Mouse (Mus musculus): ENCODE measurements around the gene Abhd16a. TPM values are rescaled to one million over a fixed set of nuclear protein-coding genes. Genes with fewer than 3 reads are reported as not detected.

The Abhd16a gene
- total RNA-seq, 2 experiments from 2014 or later = 55.1 to 59.5 TPM

DNA sequence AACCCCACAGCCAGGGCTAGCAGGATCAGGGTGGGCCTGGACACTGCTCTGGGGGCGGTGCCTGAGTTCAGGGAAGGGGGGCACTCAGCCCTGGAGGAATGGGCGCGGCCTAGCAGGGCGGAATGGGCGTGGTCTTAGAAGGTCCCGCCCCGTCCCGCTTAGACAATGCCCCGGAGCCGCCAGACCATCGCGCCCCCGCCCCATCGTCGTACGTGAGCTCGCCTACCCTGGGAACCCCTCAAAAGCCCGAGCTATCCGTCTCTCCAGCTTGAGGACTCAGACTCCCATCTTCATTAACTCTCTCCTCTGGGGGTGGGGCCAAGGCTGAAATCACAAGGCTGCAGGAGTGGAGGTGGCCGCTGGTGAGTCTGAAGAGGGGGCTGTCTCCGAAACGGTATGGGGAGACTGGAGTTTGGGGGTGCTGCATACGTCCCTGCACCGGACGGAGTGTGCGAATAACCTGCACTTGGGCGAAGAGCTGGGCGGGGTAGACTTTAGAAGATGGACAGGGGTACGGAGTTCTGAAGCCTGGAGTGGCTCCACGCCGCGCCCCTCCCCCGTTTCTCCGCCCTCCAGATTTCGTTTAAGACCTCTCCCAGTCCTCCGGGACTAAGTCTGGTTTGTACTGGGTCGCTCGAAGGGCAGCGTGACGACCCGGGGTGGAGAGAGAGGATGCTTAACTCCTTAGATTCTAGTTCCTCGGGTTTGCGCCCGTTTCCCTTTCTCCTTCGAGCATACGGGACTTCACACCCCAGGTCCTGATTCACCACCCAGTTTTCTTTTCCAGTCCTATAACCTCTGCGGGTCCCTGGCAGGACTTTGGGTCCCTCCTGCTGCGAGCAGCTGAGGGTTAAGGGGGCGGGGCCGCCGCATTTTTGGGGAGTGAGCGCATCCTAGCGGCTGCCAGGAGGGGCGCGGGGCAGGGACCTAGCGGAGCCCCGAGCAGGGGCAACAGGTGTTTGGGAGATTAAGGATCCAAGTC lies 29.9 kb upstream of the Abhd16a start, which contains the start of gene Ddah2:
Gene Ddah2, plus strand, starts transcription at position 125 of the 982 bp plus-strand sequence.
- DNase-seq = peak; percentile 93 to 94

DNA sequence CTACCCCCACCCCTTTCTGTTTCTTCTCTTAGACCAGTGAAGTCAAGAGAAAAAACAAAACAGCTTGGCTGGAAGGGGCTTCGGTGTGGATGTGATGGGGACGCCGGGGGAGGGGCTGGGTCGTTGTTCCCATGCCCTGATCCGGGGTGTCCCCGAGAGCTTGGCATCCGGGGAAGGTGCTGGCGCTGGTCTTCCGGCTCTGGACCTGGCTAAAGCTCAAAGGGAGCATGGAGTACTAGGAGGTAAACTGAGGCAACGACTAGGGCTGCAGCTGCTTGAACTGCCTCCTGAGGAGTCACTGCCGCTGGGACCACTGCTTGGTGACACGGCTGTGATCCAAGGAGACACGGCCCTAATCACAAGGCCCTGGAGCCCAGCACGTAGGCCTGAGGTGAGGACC lies 29.0 kb upstream of the Abhd16a start:
- DNase-seq = no peak

DNA sequence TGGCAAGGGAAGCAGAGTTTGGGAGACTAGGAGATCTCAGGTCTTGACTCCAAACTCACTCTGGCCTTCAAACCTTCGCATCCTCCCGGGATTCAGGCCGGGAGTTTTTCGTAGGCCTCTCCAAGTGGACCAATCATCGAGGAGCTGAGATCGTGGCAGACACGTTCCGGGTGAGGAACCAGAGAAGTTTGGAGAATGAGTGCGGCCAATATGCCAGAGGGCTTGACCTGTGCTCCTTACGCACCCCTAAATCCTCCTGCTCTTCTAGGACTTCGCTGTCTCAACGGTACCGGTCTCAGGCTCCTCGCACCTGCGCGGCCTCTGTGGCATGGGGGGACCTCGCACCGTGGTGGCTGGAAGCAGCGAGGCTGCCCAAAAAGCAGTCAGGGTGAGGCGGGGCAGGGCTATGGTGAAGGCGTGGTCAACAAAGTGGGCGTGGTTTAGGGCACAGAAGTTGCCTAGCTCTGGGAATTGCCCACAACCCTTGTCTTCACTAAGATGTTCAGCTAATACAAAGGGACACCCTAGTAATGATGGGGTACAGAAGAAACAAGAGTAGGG lies 28.2 kb upstream of the Abhd16a start:
- peak; percentile 27 to 41 for DNase-seq

DNA sequence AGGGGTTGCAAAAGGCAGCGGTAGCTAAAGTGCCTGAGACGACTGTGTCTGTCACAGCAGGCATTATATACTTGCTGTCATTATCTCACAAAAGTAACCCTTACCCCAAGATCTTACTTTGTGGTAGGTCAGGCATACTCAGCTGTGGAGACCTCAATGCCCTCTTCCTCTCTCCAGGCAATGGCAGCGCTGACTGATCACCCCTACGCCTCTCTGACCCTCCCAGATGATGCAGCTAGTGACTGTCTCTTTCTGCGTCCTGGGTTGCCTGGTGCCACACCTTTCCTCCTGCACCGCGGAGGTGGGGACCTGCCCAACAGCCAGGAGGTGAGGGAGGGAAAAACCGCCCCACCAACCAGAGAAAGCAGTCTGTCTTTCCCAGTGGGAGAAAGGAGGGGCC lies 27.8 kb upstream of the Abhd16a start:
- no peak for DNase-seq

DNA sequence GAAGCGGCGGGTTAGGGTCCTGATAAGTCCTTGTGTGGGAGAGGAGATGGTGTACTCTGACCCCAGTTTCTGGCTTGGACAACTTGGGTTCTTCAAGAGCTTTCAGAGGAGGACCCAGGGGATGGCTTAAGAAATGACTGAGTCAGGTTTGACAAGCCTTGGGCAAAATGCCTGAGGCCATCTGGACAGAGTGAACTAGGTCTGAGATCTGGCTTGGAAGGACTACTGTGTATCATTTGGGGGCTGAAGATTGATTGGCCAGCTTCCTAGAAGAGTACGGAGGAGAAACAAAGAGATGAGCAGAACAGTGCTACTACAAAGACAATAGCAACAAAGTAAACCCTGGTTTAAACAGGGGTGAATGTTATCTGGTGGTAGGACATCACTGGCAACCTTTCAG lies 25.6 kb upstream of the Abhd16a start:
- peak; percentile 38 to 40 for DNase-seq

DNA sequence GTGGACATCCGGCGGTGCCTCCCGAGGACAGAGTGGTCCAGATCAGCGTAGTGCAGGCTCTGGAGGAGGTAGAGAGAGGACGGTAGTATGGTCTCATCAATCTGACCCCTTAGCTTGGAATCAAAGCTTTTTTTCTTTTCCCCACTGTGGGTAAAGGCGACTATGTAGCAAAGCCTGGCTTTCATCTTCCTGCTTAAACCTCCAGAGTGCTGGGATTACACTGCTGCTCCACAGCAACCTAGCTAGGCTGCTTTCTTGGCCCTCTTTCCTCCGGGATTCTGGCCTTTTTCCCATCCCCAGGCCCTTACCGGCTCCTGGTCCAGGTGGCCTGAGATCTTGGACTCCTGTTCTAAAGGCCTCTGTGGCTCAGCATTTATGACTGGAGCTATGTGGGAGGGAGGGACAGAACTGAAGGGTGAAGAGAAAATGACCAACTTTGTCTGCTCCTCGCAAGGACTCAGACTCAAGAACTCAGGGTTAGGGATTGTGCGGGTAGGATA lies 24.6 kb upstream of the Abhd16a start:
- no peak for DNase-seq

DNA sequence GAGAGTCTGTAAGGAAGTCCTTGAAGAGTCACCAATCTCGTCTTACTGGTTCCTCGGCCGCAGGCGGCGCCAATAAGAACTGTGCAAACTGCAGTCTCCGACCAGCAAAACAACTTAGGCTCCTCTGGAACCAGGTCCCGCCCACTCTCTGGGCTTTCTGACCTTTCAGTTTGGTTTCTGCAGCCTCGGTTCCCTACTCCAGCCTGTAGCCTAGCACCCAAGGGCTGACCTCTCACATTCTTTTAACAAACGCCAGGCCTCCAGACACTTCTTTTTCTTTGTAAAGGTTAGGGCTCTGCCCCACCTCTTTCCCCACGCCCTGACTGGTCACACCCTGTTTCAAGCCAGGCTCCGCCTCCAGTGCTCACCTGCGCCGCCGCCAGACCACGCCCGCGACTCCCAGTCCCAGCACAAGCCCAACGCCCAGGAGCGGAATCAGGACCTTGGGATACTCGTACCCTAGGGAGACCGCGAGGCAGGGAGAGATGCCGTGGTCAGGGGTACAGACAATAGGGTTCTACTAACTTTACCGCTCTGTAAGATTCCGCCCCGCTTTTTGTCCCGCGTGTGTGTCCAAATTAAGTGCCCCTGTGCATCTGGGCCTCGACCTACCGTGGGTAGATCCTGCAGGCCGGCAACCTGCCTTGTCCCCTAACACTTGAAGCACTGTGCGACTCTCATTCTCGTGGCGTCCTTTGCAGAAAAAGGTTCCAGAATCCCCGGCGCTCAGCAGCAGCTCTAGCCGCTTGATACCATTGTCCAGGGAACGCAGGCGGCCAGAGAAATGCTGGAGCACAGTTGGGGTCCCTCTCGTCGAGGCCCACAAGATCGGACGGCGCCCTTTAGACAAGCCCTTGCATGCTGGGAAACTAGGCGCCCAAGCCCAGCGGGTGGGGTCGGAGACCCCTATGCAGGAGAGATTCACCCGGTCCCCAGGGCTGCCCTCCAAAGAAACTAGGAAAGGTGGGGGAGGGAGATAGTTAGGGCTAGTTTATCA lies 23.8 kb upstream of the Abhd16a start, which contains the start of gene Ly6g6c:
Gene Ly6g6c, plus strand, starts transcription at position 438 of the 997 bp plus-strand sequence.
- peak; percentile 60 to 71 for DNase-seq

DNA sequence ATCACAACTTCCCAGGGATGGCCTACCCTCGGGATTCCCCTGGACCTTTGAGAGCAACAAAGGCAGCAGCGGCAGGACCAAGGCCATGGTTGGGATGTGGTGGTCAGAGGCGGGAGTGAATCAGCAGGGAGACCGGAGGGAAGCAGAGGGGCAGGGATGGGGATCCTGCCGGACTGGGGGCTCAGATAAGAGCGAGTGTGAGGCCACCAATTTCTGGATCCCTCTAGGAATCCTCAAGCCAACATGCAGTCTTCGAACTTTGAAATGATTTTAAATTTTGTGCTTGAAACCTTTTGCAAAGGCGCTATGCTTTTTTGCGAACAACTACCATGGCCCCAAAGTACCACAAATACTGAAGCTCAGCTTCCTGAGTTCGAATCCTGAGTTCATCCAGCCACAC lies 23.0 kb upstream of the Abhd16a start, which contains the start of gene Mpig6b:
Gene Mpig6b, minus strand, starts transcription at position 101 of the 400 bp plus-strand sequence.
- no peak for DNase-seq

DNA sequence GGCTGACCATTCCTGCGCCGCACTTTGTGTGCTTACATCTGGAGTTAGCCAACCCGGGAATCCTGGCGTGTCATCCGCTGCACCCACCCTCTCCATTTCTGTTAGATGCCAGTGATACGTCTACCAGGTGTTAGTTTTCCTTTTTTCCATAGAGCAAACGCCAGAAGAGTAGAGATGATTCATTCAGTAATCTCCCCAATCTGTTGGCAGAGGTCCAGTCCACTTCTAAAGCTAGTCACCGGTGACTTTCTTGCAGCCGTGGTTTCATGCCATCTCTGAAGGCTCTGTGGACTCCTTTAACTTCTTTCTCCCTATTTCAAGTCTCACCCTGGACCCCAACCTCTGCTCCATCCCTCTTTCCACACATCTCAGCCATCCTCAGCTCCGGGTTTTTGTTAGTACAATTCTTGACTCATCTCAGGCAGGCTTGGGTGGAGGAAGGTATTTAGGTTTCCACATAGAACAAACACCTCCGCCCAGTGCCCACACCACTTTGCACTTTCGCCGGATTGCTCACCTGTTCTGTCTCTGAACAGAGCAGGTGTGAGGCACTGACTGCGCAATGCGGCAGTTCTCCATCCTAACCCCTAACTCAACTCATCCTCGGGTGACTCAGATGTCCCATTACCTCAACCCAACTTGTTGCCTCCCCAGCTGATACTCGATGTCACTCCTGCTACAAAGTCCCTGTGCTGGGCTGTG lies 20.7 kb upstream of the Abhd16a start:
- DNase-seq = no peak

DNA sequence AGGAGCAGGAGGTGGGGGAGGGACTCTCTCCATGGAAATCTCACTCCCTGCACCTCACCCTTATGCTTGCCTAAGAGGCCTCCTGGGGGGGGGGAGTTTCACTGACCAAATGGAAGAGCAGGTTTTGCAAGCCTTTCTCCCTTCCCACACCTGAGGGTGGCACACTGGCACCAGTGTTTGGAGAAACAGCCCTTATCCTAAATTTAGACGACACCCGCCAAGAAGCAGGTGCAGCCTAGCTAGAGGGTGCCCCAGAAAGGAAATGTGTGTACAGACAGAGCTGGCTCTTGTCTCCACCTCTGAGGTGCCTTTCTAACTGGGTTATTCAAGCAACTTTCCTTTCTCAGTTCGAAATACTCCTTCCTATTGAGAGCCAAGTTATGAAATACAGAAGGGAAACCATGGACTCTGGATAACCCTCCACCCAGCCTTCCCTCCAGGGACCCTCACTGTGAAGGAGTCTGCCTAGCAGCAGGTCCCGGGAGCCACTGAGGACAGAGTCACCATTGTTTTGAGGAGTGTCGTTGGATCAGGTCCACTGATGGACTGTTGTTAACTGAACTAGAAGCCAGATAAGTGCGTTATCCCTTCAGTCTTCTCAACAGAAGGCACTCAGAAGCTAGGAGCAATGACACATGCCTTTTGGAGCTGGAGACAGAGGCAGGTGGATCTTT lies 18.4 kb upstream of the Abhd16a start:
- peak in 1 of 2 experiments; percentile 54 for DNase-seq

DNA sequence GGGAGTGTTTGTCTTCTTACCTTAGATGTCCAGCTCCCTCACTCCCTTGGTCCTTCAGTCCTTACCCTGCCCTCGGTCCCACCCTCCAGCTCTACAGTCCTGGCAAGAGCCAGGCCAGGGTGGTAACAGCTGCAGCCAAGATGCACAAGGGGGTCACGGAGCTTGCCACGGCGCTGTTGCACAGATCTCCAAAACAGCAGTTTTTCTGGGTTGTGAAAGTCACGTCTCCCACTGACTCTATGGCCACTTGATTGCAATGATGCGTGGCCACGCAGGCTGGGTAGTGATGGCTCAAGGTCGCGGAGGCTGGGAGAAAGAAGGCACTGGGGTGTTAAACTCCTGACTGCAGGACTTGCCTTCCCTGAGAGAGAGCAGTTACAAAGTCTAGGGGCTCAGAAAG lies 17.6 kb upstream of the Abhd16a start:
- DNase-seq = no peak

DNA sequence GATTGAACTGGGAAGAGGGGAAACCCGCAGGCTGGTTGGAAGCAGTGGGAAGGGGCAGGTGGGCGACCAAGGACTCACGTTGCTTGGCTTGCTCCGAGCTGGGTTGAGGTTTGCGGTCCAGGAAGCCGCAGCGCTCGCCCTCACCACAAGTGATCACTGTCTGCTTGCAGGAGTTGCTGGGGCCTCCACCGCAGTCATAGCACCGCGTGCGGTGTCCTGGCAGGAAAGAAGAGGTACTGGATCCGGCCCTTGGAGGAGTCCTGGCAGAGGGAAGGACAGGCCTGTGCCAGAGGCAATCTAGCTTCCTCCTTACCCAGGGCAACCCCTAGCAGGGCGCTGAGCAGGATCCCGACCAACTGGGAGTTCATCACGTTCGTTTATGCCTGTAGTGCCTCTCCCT lies 15.0 kb upstream of the Abhd16a start:
- no peak for DNase-seq

DNA sequence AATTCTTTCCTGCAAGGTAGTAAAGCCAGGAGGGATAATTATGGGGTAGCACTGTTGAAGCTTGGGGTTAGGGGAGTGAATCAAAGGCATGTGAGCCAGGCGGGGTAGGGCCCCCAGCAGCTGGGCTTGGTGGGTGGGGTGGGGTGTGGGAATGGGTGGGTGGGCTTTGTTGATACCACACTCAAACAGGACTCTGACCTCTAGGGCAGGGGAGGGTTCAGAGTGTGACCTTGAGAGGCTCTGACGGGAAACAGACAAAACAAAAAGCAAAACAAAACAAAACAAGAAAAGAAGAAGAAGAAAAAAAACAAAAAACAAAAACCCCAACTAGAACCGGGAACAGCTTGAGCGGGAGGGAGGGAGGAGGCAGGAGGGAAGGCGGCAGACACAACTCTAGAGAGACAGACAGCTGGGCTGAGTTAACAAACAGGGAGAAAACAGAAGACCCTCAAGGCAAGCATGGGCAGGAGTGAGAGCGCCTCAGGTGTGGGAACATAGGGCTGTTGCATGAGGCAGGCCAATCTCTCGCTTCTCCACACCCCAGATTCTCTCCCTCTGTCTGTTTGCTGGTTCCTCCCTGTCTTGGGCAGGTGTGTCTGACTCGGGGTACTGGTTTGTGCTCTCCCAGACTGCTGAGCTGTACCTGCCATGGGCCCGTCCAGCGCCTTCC lies 12.4 kb upstream of the Abhd16a start, which contains the start of gene Ly6g6e:
Gene Ly6g6e, plus strand, starts transcription at position 396 of the 670 bp plus-strand sequence.
- DNase-seq = no peak

DNA sequence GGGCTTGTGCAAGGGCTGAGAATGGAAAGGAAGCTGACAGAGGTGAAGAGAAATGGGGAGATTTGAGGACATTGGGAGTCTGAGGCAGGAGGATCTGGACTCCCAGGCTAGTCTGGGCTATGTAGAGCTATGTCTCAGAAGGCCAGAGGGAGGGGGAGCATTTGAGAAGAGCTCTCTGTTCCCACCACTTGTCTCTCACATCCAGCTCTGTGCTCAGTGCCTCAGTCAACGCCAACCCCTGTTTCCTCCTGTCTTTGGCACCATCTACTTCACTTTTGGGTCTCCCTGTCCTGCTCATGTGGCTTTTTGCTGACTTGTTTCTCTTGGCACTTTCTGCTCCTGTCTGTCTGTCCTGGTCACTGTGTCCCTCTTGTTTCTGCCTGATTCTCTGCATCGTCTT lies 11.8 kb upstream of the Abhd16a start:
- DNase-seq = no peak

DNA sequence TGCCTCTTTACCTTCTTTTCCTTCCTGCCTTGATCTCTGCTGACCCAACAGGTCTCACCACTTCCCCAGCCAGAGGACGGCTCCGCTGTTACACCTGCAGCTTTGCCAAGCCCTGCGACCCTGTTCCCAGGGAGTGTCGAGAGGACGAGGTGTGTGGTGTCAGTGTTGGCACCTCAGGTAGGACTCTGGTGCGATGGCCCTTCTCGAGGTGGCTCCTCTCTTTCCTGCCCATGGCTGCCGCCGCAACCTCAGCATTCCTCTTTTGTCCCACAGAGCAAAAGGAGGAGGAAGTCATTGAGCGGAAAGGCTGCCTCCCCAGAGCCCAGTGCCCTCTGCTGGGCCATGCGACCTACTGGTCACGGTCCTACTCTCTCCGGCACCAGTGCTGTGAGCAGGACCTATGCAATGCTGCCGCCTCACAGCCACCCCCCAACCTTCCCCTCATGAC lies 11.3 kb upstream of the Abhd16a start, which contains the start of gene Ly6g6d:
Gene Ly6g6d, minus strand, starts transcription at position 280 of the 448 bp plus-strand sequence.
- peak; percentile 67 to 73 for DNase-seq

DNA sequence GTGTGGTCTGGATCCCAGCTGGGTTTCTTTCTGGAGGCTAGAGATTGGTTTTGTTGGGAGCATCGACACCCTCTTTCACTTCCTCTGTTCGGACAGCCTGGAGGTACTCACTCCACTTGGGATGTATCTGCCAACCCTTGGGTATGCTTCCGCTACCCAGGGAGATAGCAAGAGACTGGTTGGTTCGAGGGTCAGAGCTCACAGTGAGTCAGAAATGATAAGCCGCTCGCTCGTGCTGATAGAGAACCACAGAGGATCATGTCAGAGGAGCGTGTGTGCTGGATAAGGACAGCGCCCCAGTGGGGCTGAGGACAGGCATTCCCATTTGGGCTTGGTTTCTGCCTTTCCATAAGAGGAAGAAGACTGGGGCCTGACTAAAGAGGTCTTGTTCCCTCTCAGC lies 9.3 kb upstream of the Abhd16a start:
- peak in 1 of 2 experiments; percentile 32 for DNase-seq

DNA sequence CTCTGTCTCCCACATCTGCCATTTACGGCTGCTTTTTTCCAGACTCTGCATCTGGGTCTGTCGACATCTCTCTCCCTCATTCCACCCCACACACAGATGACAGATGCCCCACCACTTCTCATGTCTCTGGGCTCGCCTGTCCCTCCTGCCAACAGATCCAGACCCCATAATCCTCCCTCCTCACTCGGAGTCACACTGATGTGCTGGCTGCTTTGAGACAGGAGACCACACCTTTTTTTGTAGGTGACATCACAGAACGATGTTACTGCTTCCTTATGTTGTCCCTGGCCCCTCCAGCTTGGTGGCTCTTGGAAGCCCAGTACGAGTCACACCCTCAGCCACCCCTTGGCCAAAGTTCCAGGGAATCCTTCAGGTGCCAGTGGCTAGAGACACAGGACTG lies 8.8 kb upstream of the Abhd16a start:
- DNase-seq = no peak

DNA sequence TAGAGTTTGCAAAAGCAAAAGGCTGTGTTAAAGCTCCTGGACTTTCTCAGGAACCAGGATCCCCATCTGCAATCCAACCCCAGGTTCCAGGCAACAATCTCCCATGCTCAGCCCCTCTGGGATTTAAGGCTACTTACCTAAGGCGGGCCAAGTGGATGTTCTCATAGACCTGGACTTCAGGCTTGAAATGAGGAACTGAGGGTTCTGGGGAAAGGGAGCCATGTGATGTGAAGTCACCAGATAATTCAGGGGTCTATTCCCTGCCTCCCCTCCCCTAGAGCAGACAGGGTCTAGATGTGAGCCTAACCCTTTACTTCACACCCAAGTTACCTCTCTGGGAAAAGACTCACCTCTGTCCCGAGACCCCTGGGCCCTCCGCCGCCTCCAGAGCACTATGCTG lies 8.4 kb upstream of the Abhd16a start:
- DNase-seq = no peak

DNA sequence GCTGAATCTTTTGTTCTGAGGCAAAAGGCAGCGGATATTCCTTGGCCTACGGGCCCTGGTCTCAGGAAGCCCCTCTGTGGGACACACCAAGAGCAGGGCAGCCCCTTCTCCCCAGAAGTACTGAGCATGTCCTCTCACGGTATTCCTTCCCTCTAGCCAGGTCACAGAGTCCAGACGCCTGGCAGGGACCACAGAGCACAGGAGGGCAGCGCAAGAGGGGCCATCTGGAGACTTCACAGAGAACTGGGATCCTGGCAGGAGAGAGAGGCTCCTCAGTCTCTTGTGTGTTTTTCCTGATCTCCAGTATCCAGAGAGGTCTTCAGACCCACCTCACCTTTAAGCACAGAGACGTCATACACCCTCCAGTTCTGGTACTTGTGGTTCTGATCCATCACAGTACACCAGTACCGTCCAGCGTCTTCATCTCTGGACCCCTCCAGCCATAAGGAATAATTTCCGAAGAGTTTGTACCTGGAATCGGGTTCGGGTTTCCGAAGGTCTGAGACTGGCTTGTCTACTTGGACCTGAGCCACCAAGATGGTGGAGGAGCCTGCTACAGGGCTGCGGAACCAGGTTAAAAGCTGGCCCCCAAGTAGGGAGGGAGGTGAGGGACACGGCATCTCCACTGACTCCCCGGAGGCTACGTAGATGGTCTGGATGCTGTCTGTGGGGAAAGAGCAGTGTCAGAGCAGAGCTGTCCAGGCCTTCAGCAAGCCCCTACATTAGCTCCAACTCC lies 6.1 kb upstream of the Abhd16a start:
- no peak for DNase-seq

Measured in heart, adult 18-20 months (tissue).